Mouse (Mus musculus): ENCODE results near the gene Ttc22. TPM values are rescaled to one million over a fixed set of nuclear protein-coding genes. Genes with fewer than 3 reads are reported as not detected.

The Ttc22 gene
- polyA plus RNA-seq, 1 experiment from 2014 or later: 0.07 TPM

- H3K27ac ChIP-seq: no peak overlapping the region
- ATAC-seq: no peak
- no peak overlapping the region for H3K4me2 ChIP-seq
- H3K36me3 ChIP-seq: peaks cover 100% of the 10 kb centered on the region
- H3K9ac ChIP-seq: no peak overlapping the region
- no peaks in the 10 kb centered on the region for H3K4me1 ChIP-seq
- WGBS (ENCODE audit: insufficient replicate concordance): 86% methylated on average over 10 of the region's 10 CpGs
- H3K9me3 ChIP-seq (replicated peaks): no peaks in the 10 kb centered on the region
- H3K4me3 ChIP-seq: no peak overlapping the region
- no peaks in the 10 kb centered on the region for H3K27me3 ChIP-seq (replicated peaks)
These were observed 43.4 kb downstream of the Ttc22 start for GRCm38 (mm10) chr4:106665673-106666072.

DNA sequence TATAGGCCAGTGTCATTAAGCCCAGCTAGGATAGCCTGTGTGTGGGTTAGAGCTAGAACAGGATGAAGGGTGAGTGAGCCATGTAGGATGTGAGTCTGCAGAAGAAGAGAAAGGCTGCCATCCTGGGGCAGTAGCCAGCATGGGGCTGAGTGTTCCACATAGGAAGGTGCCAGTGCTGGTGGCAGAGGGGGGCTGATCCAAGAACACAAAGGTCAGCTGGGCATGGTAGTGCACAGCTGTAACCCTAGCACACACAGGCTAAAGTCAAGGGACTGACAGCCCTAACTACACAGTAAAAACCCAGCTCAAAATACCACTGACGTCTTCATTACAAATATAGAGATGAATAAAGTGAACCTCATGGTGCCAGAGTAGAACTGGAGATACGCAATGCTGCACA, 44.3 kb downstream of the Ttc22 start:
- Histone ChIP-seq H3K4me3 (no peak overlapping the region), H3K36me3 (peaks cover 100% of the 10 kb centered on the region)
- WGBS (ENCODE audit: insufficient replicate concordance): 83% methylated on average over 2 of the region's 2 CpGs

GRCm38 (mm10) chr4:106676749-106677148, 54.5 kb downstream of the Ttc22 start:
- Histone ChIP-seq H3K4me3 (no peak overlapping the region), H3K9ac (no peak overlapping the region), H3K4me1 (peaks cover 32% of the 10 kb centered on the region), H3K9me3 (replicated peaks) (no peaks in the 10 kb centered on the region), H3K4me2 (no peak overlapping the region), H3K27me3 (replicated peaks) (no peaks in the 10 kb centered on the region), H3K36me3 (peaks cover 57% of the 10 kb centered on the region), H3K27ac (no peak overlapping the region)
- WGBS (ENCODE audit: insufficient replicate concordance): 85% methylated on average over 5 of the region's 5 CpGs
- ATAC-seq: no peak

More for the DNA sequence above, 44.3 kb downstream of the Ttc22 start:
- no peak overlapping the region for H3K27ac ChIP-seq
- H3K4me2 ChIP-seq: no peak overlapping the region
- H3K9me3 ChIP-seq (replicated peaks): no peaks in the 10 kb centered on the region
- no peaks in the 10 kb centered on the region for H3K4me1 ChIP-seq
- ATAC-seq: no peak
- H3K27me3 ChIP-seq (replicated peaks): no peaks in the 10 kb centered on the region
- H3K9ac ChIP-seq: no peak overlapping the region

- Histone ChIP-seq H3K9me3 (replicated peaks) (no peaks in the 10 kb centered on the region), H3K4me3 (peak within 1 kb of the TSS; percentile 89), H3K4me1 (peaks cover 32% of the 10 kb centered on the region), H3K27me3 (replicated peaks) (0 out of 2 replicates have a peak, but pooled peaks cover 7% of the 10 kb centered on the region), H3K27ac (peak within 1 kb of the TSS; percentile 81), H3K9ac (peak within 1 kb of the TSS; percentile 94), H3K36me3 (peaks cover 39% of the 10 kb centered on the region), H3K4me2 (peak within 1 kb of the TSS; percentile 88)
- WGBS (ENCODE audit: insufficient replicate concordance): under 1% methylated on average over 43 of the region's 43 CpGs
- peak; percentile 100 for ATAC-seq
These were observed 56.3 kb downstream of the Ttc22 start, which contains the start of gene Ttc4 for GRCm38 (mm10) chr4:106678442-106679118. TSS of gene Ttc4 (minus strand) at chr4:106678944.

GRCm38 (mm10) chr4:106679152-106679551, 56.9 kb downstream of the Ttc22 start:
- Histone ChIP-seq H3K4me2 (peak overlapping the region; percentile 88), H3K4me3 (no peak overlapping the region; the same call in 1 of the 2 replicates), H3K27me3 (replicated peaks) (0 out of 2 replicates have a peak, but pooled peaks cover 12% of the 10 kb centered on the region), H3K36me3 (peaks cover 33% of the 10 kb centered on the region), H3K4me1 (peaks cover 32% of the 10 kb centered on the region), H3K9ac (peak overlapping the region; percentile 27), H3K9me3 (replicated peaks) (no peaks in the 10 kb centered on the region), H3K27ac (peak overlapping the region; percentile 75)
- ATAC-seq: no peak; the same call in 1 of the 2 replicates
- WGBS (ENCODE audit: insufficient replicate concordance): 33% methylated on average over 3 of the region's 3 CpGs

DNA sequence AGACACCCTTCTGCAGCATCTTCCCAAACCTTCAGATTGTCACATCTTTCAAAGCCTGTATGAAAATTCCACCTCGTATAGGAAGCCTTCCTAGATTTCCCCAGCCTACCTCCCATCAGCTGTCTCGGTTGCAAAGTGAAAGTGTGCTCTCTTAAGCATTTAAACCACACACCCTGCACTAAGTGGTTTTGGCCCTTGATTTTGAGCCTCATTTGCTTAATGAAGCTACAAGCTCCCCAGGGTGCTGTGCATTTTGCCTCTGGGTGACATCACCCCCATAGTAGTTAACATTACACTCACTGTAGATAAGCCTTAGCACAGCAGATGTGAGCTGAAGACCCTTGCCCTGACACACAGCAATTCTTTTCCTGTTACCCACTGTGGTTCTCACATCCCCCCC, 58.7 kb downstream of the Ttc22 start:
- no peaks in the 10 kb centered on the region for H3K9me3 ChIP-seq (replicated peaks)
- peaks cover 32% of the 10 kb centered on the region for H3K4me1 ChIP-seq
- H3K36me3 ChIP-seq: peaks cover 15% of the 10 kb centered on the region
- no peak overlapping the region for H3K4me3 ChIP-seq
- no peak overlapping the region for H3K27ac ChIP-seq
- 0 out of 2 replicates have a peak, but pooled peaks cover 12% of the 10 kb centered on the region for H3K27me3 ChIP-seq (replicated peaks)
- WGBS (ENCODE audit: insufficient replicate concordance): 43% methylated on average over 2 of the region's 2 CpGs
- no peak for ATAC-seq
- peak overlapping the region; percentile 25; the same call in 1 of the 2 replicates for H3K4me2 ChIP-seq
- H3K9ac ChIP-seq: no peak overlapping the region

DNA sequence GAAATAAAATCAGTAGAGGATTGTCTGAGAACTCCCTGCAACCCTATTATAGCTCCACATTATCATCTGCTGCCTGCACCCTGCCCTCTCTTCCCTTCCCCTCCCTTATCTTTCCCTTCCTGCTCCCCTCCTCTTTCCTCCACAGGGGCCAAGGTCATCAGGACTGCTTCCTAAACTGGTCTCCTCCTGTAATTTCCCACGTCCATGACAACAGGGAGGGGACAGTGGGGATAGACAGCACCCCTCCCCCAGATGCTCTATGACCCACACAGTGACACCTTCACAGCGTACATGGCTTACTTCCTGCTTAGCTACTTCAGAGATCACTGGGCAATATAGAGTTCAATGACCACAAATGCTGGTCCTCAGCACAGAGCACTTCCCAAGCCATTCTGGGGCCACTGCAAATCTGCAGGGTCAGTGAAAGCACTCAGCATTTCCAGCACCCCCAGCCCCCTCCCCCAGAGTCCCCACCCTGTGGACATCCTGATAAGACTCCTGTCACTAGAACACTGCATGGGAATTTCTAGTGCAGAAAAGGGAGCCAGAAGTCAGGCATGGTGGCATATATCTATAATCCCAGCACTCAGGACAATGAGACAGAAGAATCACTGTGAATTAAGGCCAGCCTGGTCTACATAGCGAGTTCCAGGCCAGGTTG, 66.5 kb downstream of the Ttc22 start:
- WGBS (ENCODE audit: insufficient replicate concordance): 25% methylated on average over 3 of the region's 3 CpGs
- Histone ChIP-seq H3K9ac (no peak overlapping the region), H3K4me2 (no peak overlapping the region), H3K36me3 (no peaks in the 10 kb centered on the region), H3K27me3 (replicated peaks) (peaks cover 18% of the 10 kb centered on the region; the same call in 1 of the 2 replicates), H3K4me1 (peaks cover 20% of the 10 kb centered on the region), H3K27ac (no peak overlapping the region), H3K9me3 (replicated peaks) (no peaks in the 10 kb centered on the region), H3K4me3 (no peak overlapping the region)
- peak; percentile 73 for ATAC-seq

Other genes starting within 250 kb of the Ttc22 start
- 83.2 and 88.0 TPM in 2 replicates for gene Pcsk9, start 158.1 kb upstream of the Ttc22 start, polyA plus RNA-seq (2016; fragmentation: Nextera tagmentation; extraction: Ambion mirVana)
- gene Bsnd, start 130.1 kb upstream of the Ttc22 start, polyA plus RNA-seq (2016; fragmentation: Nextera tagmentation; extraction: Ambion mirVana): not detected in 2 replicates
- gene Dhcr24, start 61.4 kb upstream of the Ttc22 start, polyA plus RNA-seq (2016; fragmentation: Nextera tagmentation; extraction: Ambion mirVana): 5.8 and 5.9 TPM in 2 replicates
- 0.17 and 0.26 TPM in 2 replicates for gene Lexm, start 5.2 kb upstream of the Ttc22 start, polyA plus RNA-seq (2016; fragmentation: Nextera tagmentation; extraction: Ambion mirVana)
- gene Pars2, start 28.6 kb downstream of the Ttc22 start, polyA plus RNA-seq (2016; fragmentation: Nextera tagmentation; extraction: Ambion mirVana): 6.9 and 7.5 TPM in 2 replicates
- 45.2 and 48.6 TPM in 2 replicates for gene Ttc4, start 56.5 kb downstream of the Ttc22 start, polyA plus RNA-seq (2016; fragmentation: Nextera tagmentation; extraction: Ambion mirVana)
- gene Mroh7, start 108.5 kb downstream of the Ttc22 start, polyA plus RNA-seq (2016; fragmentation: Nextera tagmentation; extraction: Ambion mirVana): 0.10 and 0.15 TPM in 2 replicates
- gene Fam151a, start 111.5 kb downstream of the Ttc22 start, polyA plus RNA-seq (2016; fragmentation: Nextera tagmentation; extraction: Ambion mirVana): not detected in 2 replicates
- gene Acot11, start 182.6 kb downstream of the Ttc22 start, polyA plus RNA-seq (2016; fragmentation: Nextera tagmentation; extraction: Ambion mirVana): 7.5 and 7.6 TPM in 2 replicates